Comparison of ENCODE assay signal across 12 mouse cellular contexts in the genomic region with DNA sequence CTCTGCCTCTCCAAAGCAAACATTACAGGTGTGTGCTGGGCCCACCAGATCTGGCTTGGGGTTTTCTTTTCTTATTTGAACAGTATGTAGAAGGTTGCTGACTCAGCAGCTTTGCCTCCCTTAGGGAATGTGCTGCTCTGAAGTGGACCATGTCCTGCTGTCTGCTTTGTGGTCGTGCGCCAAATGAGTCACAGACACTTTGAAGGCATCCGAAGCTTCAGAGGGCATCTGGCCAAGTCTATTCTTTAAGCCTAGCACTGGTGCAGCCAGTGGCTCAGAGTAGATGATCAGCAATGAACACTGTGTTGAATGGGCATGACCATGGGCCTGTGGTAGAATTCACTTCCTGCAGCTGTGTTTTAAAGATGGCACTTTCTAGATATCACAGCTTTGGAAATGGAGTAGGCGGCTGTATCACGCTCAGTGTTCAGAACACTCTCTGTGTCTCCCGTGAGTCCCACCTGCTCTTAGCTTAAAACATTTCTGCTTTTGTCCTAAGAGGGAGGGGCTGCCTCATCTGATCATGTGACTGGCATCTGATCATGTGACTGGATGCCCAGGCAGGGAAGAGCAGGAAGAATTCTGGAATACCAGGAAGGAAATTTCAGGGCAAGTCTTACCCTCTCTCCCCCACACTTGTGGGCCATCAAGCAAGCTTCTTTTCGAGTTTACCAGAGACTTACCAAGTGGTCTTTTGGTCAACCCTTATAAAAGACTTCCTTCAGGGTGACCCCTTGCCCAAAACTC. TPM values are rescaled to one million over a fixed set of nuclear protein-coding genes. Genes with fewer than 3 reads are reported as not detected.
DNase-seq lines count a peak whose midpoint lies in the region; ATAC-seq and TF ChIP-seq lines count a peak whose summit lies in the region.
"Had no signal": no experiment of that assay in that cellular context is flagged by ENCODE, and none has a peak within 500 bp of the region (broad histone marks: within the 10 kb centered on the region; RNA-seq: fewer than 3 reads in every experiment).

No protein-coding gene starts in this region.

- H3K27me3 ChIP-seq in heart, embryonic 16.5 days (ENCODE audit: control insufficient read depth, insufficient read depth, low read length): no peaks in the 10 kb centered on the region
- no peaks in the 10 kb centered on the region for H3K27me3 ChIP-seq in lung, postnatal 0 days (replicated peaks; ENCODE audit: insufficient read depth, low read length)
- H3K27me3 ChIP-seq in midbrain, embryonic 14.5 days (ENCODE audit: control insufficient read depth, insufficient read depth, low read length): no peaks in the 10 kb centered on the region
- H3K27me3 ChIP-seq: liver, embryonic 15.5 days; midbrain, embryonic 12.5 days; neural tube, embryonic 13.5 days had no signal

- no peak overlapping the region for H3K4me3 ChIP-seq in heart, embryonic 16.5 days (ENCODE audit: low read length)
- H3K4me3 ChIP-seq in lung, postnatal 0 days (ENCODE audit: low read depth, low read length): no peak overlapping the region
- no peak overlapping the region for H3K4me3 ChIP-seq in midbrain, embryonic 14.5 days (replicated peaks; ENCODE audit: low read depth, low read length)
- H3K4me3 ChIP-seq: liver, embryonic 15.5 days; midbrain, embryonic 12.5 days; neural tube, embryonic 13.5 days had no signal

- TF ChIP-seq EP300 in lung, postnatal 0 days (IDR thresholded peaks at IDR 0.05): no peak

- no peaks in the 10 kb centered on the region for H3K9me3 ChIP-seq in heart, embryonic 16.5 days (replicated peaks; ENCODE audit: control insufficient read depth, low read length)
- H3K9me3 ChIP-seq in lung, postnatal 0 days (ENCODE audit: low read length): no peaks in the 10 kb centered on the region
- no peaks in the 10 kb centered on the region for H3K9me3 ChIP-seq in midbrain, embryonic 14.5 days (ENCODE audit: control insufficient read depth, low read length)
- H3K9me3 ChIP-seq: liver, embryonic 15.5 days; midbrain, embryonic 12.5 days; neural tube, embryonic 13.5 days had no signal

- TF ChIP-seq CTCF in lung, postnatal 0 days (IDR thresholded peaks at IDR 0.05): no peak

- H3K27ac ChIP-seq in heart, embryonic 16.5 days (ENCODE audit: low read length): peak overlapping the region; percentile 79
- H3K27ac ChIP-seq in lung, postnatal 0 days (ENCODE audit: low read length): no peak overlapping the region
- no peak overlapping the region for H3K27ac ChIP-seq in midbrain, embryonic 14.5 days (replicated peaks; ENCODE audit: low read depth, low read length)
- H3K27ac ChIP-seq: liver, embryonic 15.5 days; midbrain, embryonic 12.5 days; neural tube, embryonic 13.5 days had no signal

- peaks cover 34% of the 10 kb centered on the region for H3K4me1 ChIP-seq in heart, embryonic 16.5 days (ENCODE audit: control insufficient read depth, insufficient read depth, low read length)
- no peaks in the 10 kb centered on the region for H3K4me1 ChIP-seq in lung, postnatal 0 days (ENCODE audit: insufficient read depth, low read depth, low read length)
- H3K4me1 ChIP-seq in midbrain, embryonic 14.5 days (ENCODE audit: control insufficient read depth, insufficient read depth, low read length): no peaks in the 10 kb centered on the region
- H3K4me1 ChIP-seq: liver, embryonic 15.5 days; midbrain, embryonic 12.5 days had no signal

- no peak overlapping the region for H3K9ac ChIP-seq in heart, embryonic 16.5 days (ENCODE audit: low read length)
- no peak overlapping the region for H3K9ac ChIP-seq in lung, postnatal 0 days (replicated peaks; ENCODE audit: low read depth)
- no peak overlapping the region for H3K9ac ChIP-seq in midbrain, embryonic 14.5 days (replicated peaks; ENCODE audit: low read length)
- H3K9ac ChIP-seq: liver, embryonic 15.5 days; midbrain, embryonic 12.5 days; neural tube, embryonic 13.5 days had no signal

- WGBS in heart, embryonic 16.5 days: 61% methylated on average over 7 of the region's 7 CpGs
- 73% methylated on average over 7 of the region's 7 CpGs for WGBS in lung, postnatal 0 days
- WGBS in midbrain, embryonic 14.5 days: 87% methylated on average over 7 of the region's 7 CpGs

- no peak for DNase-seq in heart, adult 8-10 months (ENCODE audit: low spot score)
- DNase-seq in lung, postnatal 0 days (ENCODE audit: low spot score): peak; percentile 28
- DNase-seq in lung, postnatal 14 days: no peak
- DNase-seq in NIH3T3 (ENCODE audit: low read depth): peak; percentile 62
- DNase-seq in heart, postnatal 4 days: peak; percentile 40
- DNase-seq in embryo, embryonic 11 days: no peak
- DNase-seq in midbrain, embryonic 14.5 days: no peak
- DNase-seq: thymus, postnatal 36 days had no signal

- no peaks in the 10 kb centered on the region for H3K36me3 ChIP-seq in heart, embryonic 16.5 days (ENCODE audit: control insufficient read depth, insufficient read depth)
- H3K36me3 ChIP-seq in lung, postnatal 0 days (ENCODE audit: insufficient read depth, low read length): no peaks in the 10 kb centered on the region
- no peaks in the 10 kb centered on the region for H3K36me3 ChIP-seq in midbrain, embryonic 14.5 days (ENCODE audit: control insufficient read depth, insufficient read depth, low read length)
- H3K36me3 ChIP-seq: liver, embryonic 15.5 days; midbrain, embryonic 12.5 days; neural tube, embryonic 13.5 days had no signal

- no peak overlapping the region for H3K4me2 ChIP-seq in heart, embryonic 16.5 days (ENCODE audit: low read depth, low read length)
- H3K4me2 ChIP-seq in lung, postnatal 0 days (replicated peaks; ENCODE audit: low read depth, low read length): no peak overlapping the region
- H3K4me2 ChIP-seq in midbrain, embryonic 14.5 days (ENCODE audit: low read length): no peak overlapping the region
- H3K4me2 ChIP-seq: liver, embryonic 15.5 days; midbrain, embryonic 12.5 days; neural tube, embryonic 13.5 days had no signal

- peak; percentile 39; the same call in 1 of the 2 replicates for ATAC-seq in heart, embryonic 16.5 days (replicated peaks; ENCODE audit: extremely low read depth, insufficient read depth, low FRiP score)
- no peak for ATAC-seq in lung, postnatal 0 days
- no peak for ATAC-seq in midbrain, embryonic 14.5 days (ENCODE audit: low FRiP score, low TSS enrichment)

RNA-seq across cellular contexts. Expression of gene Pik3r4, which starts 54.2 kb away (rescaled TPM):
- polyA plus RNA-seq in heart, embryonic 16.5 days (2015; fragmentation: Nextera tagmentation; extraction: Ambion mirVana): 13.9 and 15.2 TPM in 2 replicates
- total RNA-seq in heart, adult 8-10 months (2022): 10 to 100 TPM; 19.1 to 24.0 (median 21.6) TPM
- polyA plus RNA-seq in lung, postnatal 0 days (2015; fragmentation: Nextera tagmentation; extraction: Ambion mirVana): 16.4 and 17.6 TPM in 2 replicates
- 10 to 100 TPM; 21.0 to 23.5 TPM for total RNA-seq in heart, postnatal 4 days (2021)
- 15.6 and 20.9 TPM in 2 replicates for polyA plus RNA-seq in midbrain, embryonic 14.5 days (2014; fragmentation: Nextera tagmentation; extraction: Ambion mirVana)

Comparison
In these comparisons a context has a peak if more than half of its experiments do, and no peak if none do; other contexts are left out.
1. DNase-seq: peak in lung, postnatal 0 days (single experiment), NIH3T3 (single experiment) and heart, postnatal 4 days (single experiment); none in heart, adult 8-10 months (single experiment), lung, postnatal 14 days (single experiment), embryo, embryonic 11 days (single experiment) and midbrain, embryonic 14.5 days (single experiment).